Mouse (Mus musculus): ENCODE results near the gene E130218I03Rik. TPM values are rescaled to one million over a fixed set of nuclear protein-coding genes. Genes with fewer than 3 reads are reported as not detected.

E130218I03Rik gene
- polyA plus RNA-seq, 2 experiments = 0.10 to 0.67 TPM

GRCm38 (mm10) chr4:134249651-134250050 is 6.2 kb downstream of the E130218I03Rik start:
- WGBS = 1% methylated on average over 30 of the region's 30 CpGs
- peak overlapping the region; percentile 71 for H3K4me2 ChIP-seq (replicated peaks; ENCODE audit: low read depth, low read length, severe bottlenecking)
- H3K9ac ChIP-seq (ENCODE audit: low read depth, low read length, severe bottlenecking) = peak overlapping the region; percentile 34
- no peaks in the 10 kb centered on the region for H3K36me3 ChIP-seq (ENCODE audit: control insufficient read depth, insufficient read depth, low read length)
- ATAC-seq (ENCODE audit: low FRiP score, low read depth) = peak; percentile 66
- H3K9me3 ChIP-seq (ENCODE audit: control insufficient read depth, low read length) = no peaks in the 10 kb centered on the region
- H3K27ac ChIP-seq (replicated peaks; ENCODE audit: low read depth, low read length) = no peak overlapping the region
- DNase-seq (ENCODE audit: low spot score) = peak; percentile 71
- peak overlapping the region; percentile 53 for H3K4me3 ChIP-seq (replicated peaks; ENCODE audit: low read length)
- peaks cover 32% of the 10 kb centered on the region for H3K4me1 ChIP-seq (ENCODE audit: control insufficient read depth, insufficient read depth, low read length)
- no peak for TF ChIP-seq POLR2A (IDR thresholded peaks at IDR 0.05; ENCODE audit: borderline replicate concordance, extremely low read depth, insufficient read depth, insufficient read length)
- H3K27me3 ChIP-seq (ENCODE audit: control insufficient read depth, insufficient read depth, low read length) = peaks cover 58% of the 10 kb centered on the region

- 12% methylated on average over 27 of the region's 27 CpGs for WGBS
- H3K27ac ChIP-seq (replicated peaks; ENCODE audit: low read depth, low read length) = no peak overlapping the region
- H3K27me3 ChIP-seq (ENCODE audit: control insufficient read depth, insufficient read depth, low read length) = peaks cover 58% of the 10 kb centered on the region
- no peak for TF ChIP-seq POLR2A (IDR thresholded peaks at IDR 0.05; ENCODE audit: borderline replicate concordance, extremely low read depth, insufficient read depth, insufficient read length)
- no peaks in the 10 kb centered on the region for H3K36me3 ChIP-seq (ENCODE audit: control insufficient read depth, insufficient read depth, low read length)
- H3K9ac ChIP-seq (ENCODE audit: low read depth, low read length, severe bottlenecking) = 0 out of 2 replicates have a peak overlapping the region, but pooled peaks have one; percentile 34
- no peaks in the 10 kb centered on the region for H3K9me3 ChIP-seq (ENCODE audit: control insufficient read depth, low read length)
- ATAC-seq (ENCODE audit: low FRiP score, low read depth) (no peak), DNase-seq (ENCODE audit: low spot score) (no peak)
- peak overlapping the region; percentile 99 for H3K4me2 ChIP-seq (replicated peaks; ENCODE audit: low read depth, low read length, severe bottlenecking)
- H3K4me3 ChIP-seq (replicated peaks; ENCODE audit: low read length) = peak overlapping the region; percentile 53
- peaks cover 29% of the 10 kb centered on the region for H3K4me1 ChIP-seq (ENCODE audit: control insufficient read depth, insufficient read depth, low read length)
These were observed 6.9 kb downstream of the E130218I03Rik start for GRCm38 (mm10) chr4:134250116-134250929.

- ATAC-seq (ENCODE audit: low FRiP score, low read depth) = no peak
- 16% methylated on average over 10 of the region's 10 CpGs for WGBS
- peaks cover 26% of the 10 kb centered on the region for H3K4me1 ChIP-seq (ENCODE audit: control insufficient read depth, insufficient read depth, low read length)
- H3K27ac ChIP-seq (replicated peaks; ENCODE audit: low read depth, low read length) = no peak overlapping the region
- no peak for DNase-seq (ENCODE audit: low spot score)
- H3K4me3 ChIP-seq (replicated peaks; ENCODE audit: low read length) = peak overlapping the region; percentile 53
- no peaks in the 10 kb centered on the region for H3K36me3 ChIP-seq (ENCODE audit: control insufficient read depth, insufficient read depth, low read length)
- peaks cover 58% of the 10 kb centered on the region for H3K27me3 ChIP-seq (ENCODE audit: control insufficient read depth, insufficient read depth, low read length)
- TF ChIP-seq POLR2A (IDR thresholded peaks at IDR 0.05; ENCODE audit: borderline replicate concordance, extremely low read depth, insufficient read depth, insufficient read length) = no peak
- no peaks in the 10 kb centered on the region for H3K9me3 ChIP-seq (ENCODE audit: control insufficient read depth, low read length)
- peak overlapping the region; percentile 57 for H3K9ac ChIP-seq (ENCODE audit: low read depth, low read length, severe bottlenecking)
- H3K4me2 ChIP-seq (replicated peaks; ENCODE audit: low read depth, low read length, severe bottlenecking) = peak overlapping the region; percentile 99
These were observed 7.4 kb downstream of the E130218I03Rik start for GRCm38 (mm10) chr4:134250930-134251240.

GRCm38 (mm10) chr4:134251241-134252130 is 8.0 kb downstream of the E130218I03Rik start:
- 0 out of 2 replicates have a peak, but pooled peaks have one; percentile 4 for ATAC-seq (ENCODE audit: low FRiP score, low read depth)
- Histone ChIP-seq H3K4me2 (replicated peaks; ENCODE audit: low read depth, low read length, severe bottlenecking) (peak overlapping the region; percentile 99), H3K27ac (replicated peaks; ENCODE audit: low read depth, low read length) (no peak overlapping the region), H3K4me1 (ENCODE audit: control insufficient read depth, insufficient read depth, low read length) (peaks cover 32% of the 10 kb centered on the region), H3K4me3 (replicated peaks; ENCODE audit: low read length) (peak overlapping the region; percentile 53), H3K36me3 (ENCODE audit: control insufficient read depth, insufficient read depth, low read length) (no peaks in the 10 kb centered on the region), H3K9me3 (ENCODE audit: control insufficient read depth, low read length) (no peaks in the 10 kb centered on the region), H3K9ac (ENCODE audit: low read depth, low read length, severe bottlenecking) (peak overlapping the region; percentile 57), H3K27me3 (ENCODE audit: control insufficient read depth, insufficient read depth, low read length) (peaks cover 58% of the 10 kb centered on the region)
- WGBS = under 1% methylated on average over 89 of the region's 91 CpGs
- DNase-seq (ENCODE audit: low spot score) = no peak
- no peak for TF ChIP-seq POLR2A (IDR thresholded peaks at IDR 0.05; ENCODE audit: borderline replicate concordance, extremely low read depth, insufficient read depth, insufficient read length)

Data from limb, embryonic 14.5 days (tissue).